Mouse (Mus musculus): ENCODE data around the gene Gp6.
A peak's percentile ranks its signal among the peaks of the same experiment; 100 is the strongest.
"Not testable (repeated sequence)": the region's sequence is repeated elsewhere in the genome, so short reads cannot be mapped to it uniquely, and the experiment has no call there.

Gene Gp6

DNA sequence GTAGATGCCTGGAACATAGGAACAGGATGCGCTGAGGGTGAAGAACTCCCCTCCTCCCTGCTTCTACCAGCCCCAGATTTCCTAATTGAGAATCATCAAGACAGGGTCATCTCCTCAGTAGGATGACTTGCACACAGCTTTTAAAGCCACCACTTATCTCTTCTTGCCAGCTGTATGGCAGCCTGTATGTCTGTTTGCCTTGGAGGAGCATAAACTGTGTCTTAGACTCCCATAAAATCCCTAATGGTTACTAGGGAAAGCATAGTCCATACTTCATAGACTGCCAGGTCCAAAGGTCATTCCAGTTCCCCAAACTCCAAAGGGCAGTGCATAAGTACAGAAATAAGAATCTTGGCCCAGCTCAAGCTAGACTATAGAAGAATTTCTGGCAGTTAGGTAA is at the start of gene Gp6:
TSS of gene Gp6 (minus strand) at position 15 of the 400 bp plus-strand sequence.
- DNase-seq = no peak

DNA sequence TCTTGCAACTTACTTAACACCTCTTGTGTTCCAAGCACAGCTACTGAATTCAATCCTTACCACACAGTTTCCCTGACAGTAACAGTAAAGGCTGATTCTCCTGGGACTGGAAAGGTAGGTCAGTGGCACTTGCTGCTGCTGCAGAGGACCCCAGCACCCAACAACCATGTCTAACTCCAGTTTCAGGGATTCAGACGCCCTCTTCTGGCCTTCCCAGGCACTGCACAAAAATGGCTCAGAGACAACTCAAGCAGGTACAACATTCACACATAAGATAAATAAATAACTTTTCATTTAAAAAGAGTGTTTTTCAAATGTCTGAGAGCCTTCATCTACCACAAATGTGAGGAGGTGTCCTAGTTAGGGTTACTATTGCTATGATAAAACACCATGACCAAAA is 49.6 kb upstream of the Gp6 start:
- DNase-seq = no peak

DNA sequence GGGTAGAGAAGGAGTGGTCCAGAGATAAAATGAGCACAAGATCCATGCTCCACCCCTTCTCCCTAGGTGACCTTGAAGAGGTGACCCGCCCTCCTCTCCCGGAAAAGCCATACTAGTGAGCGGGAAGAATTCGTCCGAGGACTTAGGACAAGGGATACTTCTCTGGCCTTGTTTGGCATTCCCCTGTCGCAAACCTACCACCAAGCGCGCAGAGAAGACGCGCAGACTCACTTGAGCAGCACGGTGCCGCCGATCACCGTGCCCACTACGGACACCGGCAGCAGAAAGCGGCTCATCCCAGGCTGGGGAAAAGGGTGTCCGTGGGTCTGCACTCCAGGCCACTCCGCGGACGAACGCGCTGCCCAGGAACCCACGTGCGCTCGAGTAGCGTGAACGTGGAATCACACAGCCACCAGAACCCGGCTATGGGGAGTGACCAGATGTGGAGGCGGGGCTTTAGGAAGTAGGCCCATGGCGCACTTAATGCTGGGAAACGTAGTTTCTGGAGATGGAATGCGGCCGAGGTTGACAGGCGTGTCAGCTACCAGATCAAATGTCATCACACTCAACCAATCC is 47.8 kb upstream of the Gp6 start, which contains the start of gene Rdh13:
TSS of gene Rdh13 (minus strand) at position 434 of the 576 bp plus-strand sequence.
- peak; percentile 81 for DNase-seq

DNA sequence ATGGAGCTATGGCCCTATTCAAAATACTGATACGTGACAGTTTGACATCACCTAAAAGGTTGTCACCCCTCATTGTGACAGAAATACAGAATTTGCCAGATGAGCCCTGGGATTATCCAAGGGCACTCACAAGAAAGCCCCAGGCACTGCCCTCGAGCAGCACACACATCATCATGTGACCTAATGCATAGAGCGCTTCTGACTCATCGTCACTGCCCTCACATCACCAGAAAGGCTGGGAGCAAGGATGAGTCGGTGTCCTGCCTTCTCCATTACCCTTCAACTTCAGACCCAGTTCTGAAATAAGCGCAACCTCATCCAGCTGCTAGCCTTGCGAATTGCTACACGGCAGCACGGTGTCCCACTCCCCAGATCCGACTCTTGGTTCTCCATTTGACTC is 43.0 kb upstream of the Gp6 start:
- no peak for DNase-seq

DNA sequence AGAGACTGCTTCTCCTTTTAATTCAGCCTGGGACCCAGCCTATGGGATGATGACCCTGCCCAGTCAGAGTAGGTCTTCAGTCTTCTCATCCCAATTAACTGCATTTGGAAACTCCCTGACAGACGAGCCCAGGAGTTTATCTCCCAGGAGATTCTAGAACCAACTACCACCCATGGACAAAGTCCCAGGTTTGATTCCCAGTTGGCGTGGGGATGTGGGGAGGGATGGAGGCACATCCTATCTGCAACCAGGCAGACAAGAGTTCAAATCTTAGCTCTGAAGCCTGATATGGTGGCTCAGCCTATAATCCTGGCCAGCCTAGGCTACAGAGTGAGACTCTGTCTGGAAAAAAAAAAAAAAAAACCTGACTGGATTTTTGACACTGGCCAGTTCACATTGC is 40.2 kb upstream of the Gp6 start:
- no peak for DNase-seq

DNA sequence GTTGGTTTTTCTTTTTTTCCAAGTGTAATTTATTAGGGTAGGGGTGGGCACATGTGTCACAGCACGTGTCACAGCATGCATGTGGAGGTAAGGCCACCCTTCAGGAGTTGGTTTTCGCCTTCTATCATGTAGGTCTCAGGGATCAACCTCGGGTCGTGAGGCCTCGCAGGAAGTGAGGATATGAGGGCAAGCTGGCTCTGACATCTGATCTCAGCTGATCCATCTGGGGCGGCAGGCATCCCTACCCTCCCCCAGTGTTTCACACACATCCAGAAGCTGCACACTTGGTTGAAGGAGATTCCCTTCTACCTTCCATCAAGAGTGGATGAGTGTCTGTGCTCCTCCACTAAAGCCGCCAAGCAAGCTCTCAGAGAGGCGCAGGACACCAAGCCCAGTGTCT is 34.5 kb upstream of the Gp6 start:
- DNase-seq = no peak

DNA sequence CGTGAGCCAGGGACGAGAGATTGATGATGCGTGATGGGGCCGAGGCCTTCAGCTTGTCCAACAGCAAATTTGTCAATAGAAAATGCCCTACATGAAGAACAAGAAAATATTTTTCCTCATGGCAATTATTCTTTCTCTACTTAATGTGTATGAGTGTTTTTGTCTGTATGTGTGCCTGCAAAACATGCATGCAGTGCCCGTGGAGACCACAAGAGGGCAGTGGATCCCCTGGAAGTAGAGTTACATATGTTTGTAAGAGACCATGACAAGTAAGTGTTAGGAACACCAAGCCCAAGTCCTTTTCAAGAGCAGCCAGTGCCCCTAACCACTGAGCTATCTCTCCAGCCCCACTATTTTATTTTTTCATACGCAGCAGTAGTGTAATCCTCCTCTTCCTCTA is 34.0 kb upstream of the Gp6 start:
- DNase-seq = peak; percentile 83

DNA sequence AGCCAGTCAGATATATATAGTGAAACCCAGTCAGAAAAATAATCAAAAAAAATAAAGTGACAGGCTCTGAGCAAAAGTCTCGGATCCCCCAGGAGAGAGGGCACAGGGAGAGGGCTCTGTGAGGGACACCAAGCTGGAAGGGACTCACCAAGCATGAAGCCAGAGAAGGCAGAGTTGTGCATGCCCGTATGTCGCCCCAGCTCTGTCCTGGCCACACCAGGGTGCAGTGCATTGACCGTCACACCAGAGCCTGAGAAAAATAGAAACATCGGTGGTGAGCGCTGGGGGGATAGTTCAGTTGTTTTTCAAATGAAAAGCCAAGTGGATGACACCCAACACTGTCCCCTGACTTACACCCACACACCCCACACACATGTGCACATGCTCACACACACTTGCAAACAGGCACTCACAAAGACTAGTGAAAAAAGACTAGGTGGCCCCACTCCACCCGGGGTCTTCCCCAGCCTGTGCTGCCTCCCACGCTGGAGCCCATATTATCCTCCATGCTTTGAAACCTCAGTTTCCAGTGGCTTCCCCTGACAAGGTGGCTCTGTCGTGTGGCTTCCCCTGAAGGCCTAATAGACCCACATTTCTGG is 32.8 kb upstream of the Gp6 start:
- DNase-seq = no peak

DNA sequence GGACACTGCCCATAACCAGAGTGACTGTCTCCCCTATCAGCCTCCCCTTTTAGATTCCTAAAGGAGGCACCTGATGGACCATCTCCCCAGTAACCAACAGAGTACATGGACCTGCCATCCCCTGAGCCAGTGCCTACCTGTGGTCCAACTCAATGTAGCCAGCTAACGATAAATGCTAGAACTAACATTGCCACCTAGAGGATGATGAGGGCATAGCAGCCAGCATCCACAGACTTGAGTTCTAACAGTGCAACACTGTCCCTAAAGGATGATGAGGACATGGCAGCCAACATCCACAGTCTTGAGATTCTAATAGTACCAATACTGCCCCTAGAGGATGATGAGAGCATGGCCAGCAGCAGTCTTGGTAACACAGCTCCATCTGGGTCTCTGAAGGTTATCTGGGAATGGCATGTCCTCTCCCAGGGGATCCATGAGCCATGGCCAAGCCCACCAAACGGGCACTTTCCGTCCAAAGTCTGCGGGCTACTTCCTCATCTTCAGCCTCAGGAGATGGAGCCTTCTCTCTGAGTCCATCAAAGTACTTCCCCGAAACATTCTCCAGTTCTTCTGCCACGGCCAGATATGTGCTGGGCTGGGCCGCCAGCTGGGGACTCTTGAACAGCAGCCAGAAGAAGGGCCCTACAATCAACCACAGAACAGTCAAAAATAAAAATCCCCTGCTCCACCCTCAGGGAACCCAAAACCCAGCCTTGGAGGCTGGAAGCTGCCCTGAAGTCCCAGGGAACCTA is 29.8 kb upstream of the Gp6 start:
- DNase-seq = peak; percentile 86

DNA sequence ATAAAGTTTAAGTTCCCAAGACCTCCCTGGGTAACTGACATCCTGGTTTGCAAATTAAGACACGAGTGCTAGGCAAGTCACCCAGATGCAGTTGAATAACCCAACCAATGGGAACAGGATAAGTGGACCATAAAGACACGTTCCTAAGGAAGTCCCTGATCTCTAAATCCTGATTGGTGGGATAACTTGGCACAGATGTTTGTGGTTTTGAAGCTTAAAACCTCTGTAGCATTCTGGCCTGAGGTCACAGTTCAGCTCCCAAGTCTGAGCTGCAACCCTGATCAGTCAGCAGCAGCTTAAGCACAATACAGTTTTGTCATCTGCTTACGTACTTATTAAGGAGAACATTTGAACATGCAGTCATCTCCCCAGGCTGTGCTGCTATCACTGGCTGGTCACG is 22.7 kb upstream of the Gp6 start:
- no peak for DNase-seq

DNA sequence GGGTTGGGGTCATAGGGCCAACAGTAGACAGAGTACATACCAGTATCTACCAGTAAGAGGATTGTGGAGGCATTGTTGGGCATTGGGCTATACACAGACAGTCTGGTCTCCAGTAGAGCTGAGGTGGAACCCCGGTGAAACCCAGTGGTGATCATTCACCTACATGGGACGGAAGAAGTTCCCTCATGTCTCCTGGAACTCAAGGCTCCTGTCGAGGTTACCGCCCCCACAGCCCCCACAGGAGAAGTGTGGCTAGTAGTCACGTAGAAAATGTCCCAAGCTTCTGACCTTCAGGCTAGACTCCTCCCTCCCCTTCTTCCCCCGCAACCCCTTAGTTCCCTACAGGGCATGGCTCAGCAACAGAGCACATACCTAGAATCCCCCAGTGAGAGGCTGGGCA is 22.1 kb upstream of the Gp6 start:
- no peak for DNase-seq

DNA sequence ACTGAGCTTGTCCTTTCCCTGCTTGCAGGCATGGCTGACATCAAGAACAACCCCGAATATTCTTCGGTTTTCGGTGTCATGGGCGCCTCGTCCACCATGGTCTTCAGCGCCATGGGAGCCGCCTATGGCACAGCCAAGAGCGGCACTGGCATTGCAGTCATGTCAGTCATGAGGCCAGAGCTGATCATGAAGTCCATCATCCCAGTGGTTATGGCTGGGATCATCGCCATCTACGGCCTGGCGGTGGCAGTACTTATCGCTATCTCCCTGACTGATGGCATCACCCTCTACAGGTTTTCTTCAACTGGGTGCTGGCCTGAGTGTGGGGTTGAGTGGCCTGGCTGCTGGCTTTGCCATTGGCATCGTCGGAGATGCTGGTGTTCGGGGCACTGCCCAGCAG is 14.9 kb upstream of the Gp6 start:
- DNase-seq = not testable (repeated sequence)

DNA sequence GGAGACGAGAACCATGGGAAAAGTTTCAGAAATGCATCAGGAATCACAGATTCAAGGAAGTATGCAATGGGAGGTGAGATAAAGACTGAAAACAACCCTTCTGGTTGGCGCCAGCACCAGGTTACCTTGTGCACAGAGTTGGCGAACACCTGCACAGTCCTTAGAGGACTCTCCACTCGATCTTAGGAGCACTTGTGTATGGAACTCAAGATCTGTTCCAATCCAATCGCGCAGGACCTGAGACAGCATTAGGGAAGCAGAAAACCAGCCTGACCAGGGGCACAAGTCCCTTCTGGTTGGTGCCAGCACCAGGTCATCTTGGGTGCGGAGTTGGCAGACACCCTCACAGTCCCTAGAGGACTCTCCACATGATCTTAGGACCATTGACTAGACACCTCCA is 24.0 kb downstream of the Gp6 start:
- DNase-seq = no peak

DNA sequence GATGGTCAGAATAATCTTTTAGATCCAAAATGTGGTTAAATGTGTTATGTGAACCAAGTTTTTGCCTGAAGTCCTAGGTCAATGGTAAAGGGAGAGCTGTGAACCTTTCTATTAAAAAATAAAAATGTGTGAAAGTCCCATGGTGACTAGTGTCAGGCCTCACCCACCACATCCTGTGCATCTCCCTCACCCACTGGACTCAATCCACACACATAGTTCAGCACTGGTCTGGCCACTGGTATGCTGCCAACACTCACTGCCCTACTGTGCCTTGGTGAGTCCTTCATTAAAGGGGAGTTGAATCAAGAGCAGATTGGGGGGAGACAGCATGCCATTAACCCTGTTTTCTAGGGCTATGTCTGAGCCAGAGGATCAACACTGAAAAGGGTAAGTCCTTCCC is 60.0 kb downstream of the Gp6 start, which contains the start of gene Ncr1:
TSS of gene Ncr1 (plus strand) at position 216 of the 400 bp plus-strand sequence.
- DNase-seq = no peak

DNA sequence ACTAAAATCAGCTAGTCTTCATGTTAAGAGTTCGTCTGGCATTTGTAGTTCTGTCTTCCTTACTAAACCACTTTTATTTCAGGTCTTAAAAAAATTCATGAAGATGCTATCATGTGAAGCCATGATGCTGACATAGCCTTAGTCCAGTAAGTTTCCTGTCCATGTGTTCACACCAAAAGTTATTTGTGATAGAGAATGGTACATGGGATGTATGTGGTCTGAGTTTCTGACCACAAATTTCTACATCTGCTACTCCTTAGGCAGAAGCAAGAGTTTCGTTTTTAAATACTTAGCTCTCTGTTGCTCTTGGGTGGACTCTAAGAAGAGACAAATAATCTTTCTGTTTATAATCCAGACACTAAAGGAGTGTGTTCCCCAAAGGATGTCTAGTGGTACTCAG is 74.2 kb downstream of the Gp6 start:
- DNase-seq = no peak
